19 mouse cellular contexts compared by ENCODE assay signal in genomic region chr11:78755299-78755698, GRCm38 (mm10).
"Had no signal": no experiment of that assay in that cellular context is flagged by ENCODE, and none has a peak within 500 bp of the region (broad histone marks: within the 10 kb centered on the region; RNA-seq: fewer than 3 reads in every experiment).

No protein-coding gene starts in this region.

- H3K4me3 ChIP-seq: lung, embryonic 15.5 days; megakaryocyte, embryonic 14.5 days; midbrain, embryonic 13.5 days; midbrain, embryonic 15.5 days; neural tube, embryonic 13.5 days; neural tube, embryonic 15.5 days had no signal

- H3K27ac ChIP-seq: lung, embryonic 15.5 days; macrophage; midbrain, embryonic 13.5 days; midbrain, embryonic 15.5 days; neural tube, embryonic 13.5 days; neural tube, embryonic 15.5 days had no signal

- DNase-seq: liver, postnatal 0 days; lung, adult 2 months; lung, postnatal 14 days; lung, postnatal 36 days; retina, postnatal 1 day; right cerebral cortex, adult 18-20 months; right cerebral cortex, postnatal 25 days; right cerebral cortex, postnatal 4 days; spleen, adult 18-20 months; thymus, postnatal 14 days; thymus, postnatal 36 days had no signal

- ATAC-seq: liver, postnatal 0 days; lung, postnatal 0 days; midbrain, embryonic 13.5 days; midbrain, embryonic 15.5 days had no signal
